In the genomic region with DNA sequence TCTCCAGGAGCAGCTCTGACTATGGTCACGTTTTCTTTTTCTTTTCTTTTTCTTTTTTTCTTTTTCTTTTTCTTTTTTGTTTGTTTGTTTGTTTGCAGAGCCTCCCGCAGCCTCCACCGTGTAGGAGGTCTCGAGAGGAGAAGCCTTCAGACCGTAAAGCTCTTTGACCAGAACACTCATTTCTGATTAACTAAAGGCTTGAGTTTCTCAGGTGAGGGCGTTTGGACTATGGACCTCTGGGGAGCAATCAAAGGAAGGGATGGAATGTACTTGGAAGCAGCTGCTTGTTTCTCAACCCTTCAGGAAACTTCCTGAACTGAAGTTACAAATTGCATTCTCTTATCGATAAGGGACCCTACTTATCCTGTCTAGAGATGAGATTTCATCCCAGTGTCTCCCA, we compare ENCODE assay signal across 21 mouse cellular contexts.
A peak's percentile ranks its signal among the peaks of the same experiment; 100 is the strongest.
DNase-seq lines count a peak whose midpoint lies in the region; ATAC-seq and TF ChIP-seq lines count a peak whose summit lies in the region.
"Had no signal": no experiment of that assay in that cellular context is flagged by ENCODE, and none has a peak within 500 bp of the region (broad histone marks: within the 10 kb centered on the region; RNA-seq: fewer than 3 reads in every experiment).

No protein-coding gene starts in this region.

- H3K4me1 ChIP-seq in intestine, embryonic 14.5 days (replicated peaks; ENCODE audit: control insufficient read depth, insufficient read depth, low read length): no peaks in the 10 kb centered on the region
- peaks cover 8% of the 10 kb centered on the region; the same call in 1 of the 2 replicates for H3K4me1 ChIP-seq in intestine, postnatal 0 days (replicated peaks; ENCODE audit: control insufficient read depth, insufficient read depth, low read length)
- no peaks in the 10 kb centered on the region for H3K4me1 ChIP-seq in stomach, embryonic 15.5 days
- 0 out of 2 replicates have a peak, but pooled peaks cover 5% of the 10 kb centered on the region for H3K4me1 ChIP-seq in forebrain, embryonic 13.5 days
- H3K4me1 ChIP-seq: hindbrain, embryonic 15.5 days had no signal

- peak overlapping the region; percentile 12; the same call in 1 of the 2 replicates for H3K4me2 ChIP-seq in intestine, embryonic 14.5 days (ENCODE audit: low read length)
- 0 out of 2 replicates have a peak overlapping the region, but pooled peaks have one; percentile 4 for H3K4me2 ChIP-seq in intestine, postnatal 0 days (replicated peaks; ENCODE audit: low read depth)
- no peak overlapping the region for H3K4me2 ChIP-seq in stomach, embryonic 15.5 days
- no peak overlapping the region for H3K4me2 ChIP-seq in forebrain, embryonic 13.5 days
- H3K4me2 ChIP-seq: hindbrain, embryonic 15.5 days; neural tube, embryonic 15.5 days had no signal

- H3K27me3 ChIP-seq in intestine, embryonic 14.5 days (replicated peaks; ENCODE audit: control insufficient read depth, insufficient read depth, low read length): no peaks in the 10 kb centered on the region
- no peaks in the 10 kb centered on the region for H3K27me3 ChIP-seq in intestine, postnatal 0 days (replicated peaks; ENCODE audit: control insufficient read depth, insufficient read depth, low read length)
- no peaks in the 10 kb centered on the region for H3K27me3 ChIP-seq in stomach, embryonic 15.5 days (replicated peaks)
- H3K27me3 ChIP-seq in forebrain, embryonic 13.5 days: no peaks in the 10 kb centered on the region
- H3K27me3 ChIP-seq: hindbrain, embryonic 15.5 days; neural tube, embryonic 15.5 days had no signal

- WGBS in intestine, embryonic 14.5 days: 45% methylated on average over 7 of the region's 7 CpGs
- WGBS in intestine, postnatal 0 days: 30% methylated on average over 7 of the region's 7 CpGs
- 50% methylated on average over 7 of the region's 7 CpGs for WGBS in stomach, embryonic 15.5 days
- 78% methylated on average over 7 of the region's 7 CpGs for WGBS in forebrain, embryonic 13.5 days

- H3K4me3 ChIP-seq in intestine, embryonic 14.5 days (ENCODE audit: low read depth, low read length): no peak overlapping the region
- no peak overlapping the region for H3K4me3 ChIP-seq in intestine, postnatal 0 days (ENCODE audit: low read depth, low read length)
- no peak overlapping the region for H3K4me3 ChIP-seq in stomach, embryonic 15.5 days (replicated peaks)
- no peak overlapping the region for H3K4me3 ChIP-seq in forebrain, embryonic 13.5 days
- H3K4me3 ChIP-seq: hindbrain, embryonic 15.5 days; neural tube, embryonic 15.5 days had no signal

- H3K9ac ChIP-seq in intestine, embryonic 14.5 days (ENCODE audit: low read length): no peak overlapping the region
- H3K9ac ChIP-seq in intestine, postnatal 0 days (ENCODE audit: low read depth, low read length): no peak overlapping the region
- H3K9ac ChIP-seq in stomach, embryonic 15.5 days: no peak overlapping the region
- H3K9ac ChIP-seq in forebrain, embryonic 13.5 days: no peak overlapping the region
- H3K9ac ChIP-seq: hindbrain, embryonic 15.5 days; liver, embryonic 14.5 days; neural tube, embryonic 15.5 days had no signal

- 0 out of 2 replicates have a peak, but pooled peaks cover 4% of the 10 kb centered on the region for H3K9me3 ChIP-seq in intestine, embryonic 14.5 days (ENCODE audit: control insufficient read depth, low read length)
- no peaks in the 10 kb centered on the region for H3K9me3 ChIP-seq in intestine, postnatal 0 days (ENCODE audit: control insufficient read depth)
- H3K9me3 ChIP-seq in stomach, embryonic 15.5 days: no peaks in the 10 kb centered on the region
- no peaks in the 10 kb centered on the region for H3K9me3 ChIP-seq in forebrain, embryonic 13.5 days (replicated peaks)
- H3K9me3 ChIP-seq: hindbrain, embryonic 15.5 days; neural tube, embryonic 15.5 days had no signal

- 0 out of 2 replicates have a peak, but pooled peaks have one; percentile 2 for TF ChIP-seq CTCF in intestine, postnatal 0 days (IDR thresholded peaks at IDR 0.05; ENCODE audit: low read depth)

- ATAC-seq in intestine, embryonic 14.5 days (replicated peaks; ENCODE audit: low FRiP score, low TSS enrichment, low read depth): peak; percentile 70
- ATAC-seq in intestine, postnatal 0 days: peak; percentile 78
- ATAC-seq in stomach, embryonic 15.5 days (ENCODE audit: insufficient read depth, low FRiP score, low read depth): peak; percentile 42; the same call in 1 of the 2 replicates
- ATAC-seq in forebrain, embryonic 13.5 days: no peak
- no peak for ATAC-seq in erythroid progenitor cell, adult 5-6 weeks (replicated peaks; ENCODE audit: low FRiP score, poor library complexity, severe bottlenecking)

- H3K36me3 ChIP-seq in intestine, embryonic 14.5 days (ENCODE audit: control insufficient read depth, insufficient read depth, low read length): no peaks in the 10 kb centered on the region
- no peaks in the 10 kb centered on the region for H3K36me3 ChIP-seq in intestine, postnatal 0 days (ENCODE audit: control insufficient read depth, insufficient read depth)
- no peaks in the 10 kb centered on the region for H3K36me3 ChIP-seq in stomach, embryonic 15.5 days
- H3K36me3 ChIP-seq in forebrain, embryonic 13.5 days (ENCODE audit: poor library complexity, severe bottlenecking): no peaks in the 10 kb centered on the region
- H3K36me3 ChIP-seq: hindbrain, embryonic 15.5 days; neural tube, embryonic 15.5 days had no signal

- 0 out of 2 replicates have a peak overlapping the region, but pooled peaks have one; percentile 54 for H3K27ac ChIP-seq in intestine, embryonic 14.5 days (ENCODE audit: low read depth)
- H3K27ac ChIP-seq in intestine, postnatal 0 days (ENCODE audit: low read depth, low read length): peak overlapping the region; percentile 80
- no peak overlapping the region for H3K27ac ChIP-seq in stomach, embryonic 15.5 days
- H3K27ac ChIP-seq in forebrain, embryonic 13.5 days: no peak overlapping the region
- H3K27ac ChIP-seq: hindbrain, embryonic 15.5 days; liver, embryonic 14.5 days; neural tube, embryonic 15.5 days had no signal

- DNase-seq in intestine, embryonic 14.5 days (ENCODE audit: low spot score): no peak
- DNase-seq in kidney, postnatal 10 days: peak; percentile 46
- DNase-seq in frontal cortex, postnatal 10 days (ENCODE audit: low spot score in 2 of 2): no peak
- DNase-seq: B cell, adult 2 months; cerebellum, adult 18-20 months; cerebellum, postnatal 36 days; gastrocnemius, postnatal 14 days; heart, adult 18-20 months; heart, postnatal 4 days; layer of hippocampus, postnatal 36 days; lung, postnatal 14 days; midbrain, embryonic 14.5 days; spleen, adult 18-20 months; thymus, postnatal 14 days had no signal

Comparison
In these comparisons a context has a peak if more than half of its experiments do, and no peak if none do; other contexts are left out.
1. ATAC-seq: peak in intestine, embryonic 14.5 days (single experiment), intestine, postnatal 0 days (single experiment) and stomach, embryonic 15.5 days (single experiment); none in forebrain, embryonic 13.5 days (single experiment) and erythroid progenitor cell, adult 5-6 weeks (single experiment).
2. H3K27ac ChIP-seq: peak in intestine, embryonic 14.5 days (single experiment) and intestine, postnatal 0 days (single experiment); none in stomach, embryonic 15.5 days (single experiment) and forebrain, embryonic 13.5 days (single experiment).
3. H3K4me2 ChIP-seq: peak in intestine, embryonic 14.5 days (single experiment) and intestine, postnatal 0 days (single experiment); none in stomach, embryonic 15.5 days (single experiment) and forebrain, embryonic 13.5 days (single experiment).